Mouse (Mus musculus) neural tube, embryonic 11.5 days (tissue): ENCODE data around the gene Oas3. TPM values are rescaled to one million over a fixed set of nuclear protein-coding genes. Genes with fewer than 3 reads are reported as not detected.

ENCODE experiments used
- ATAC-seq: fragments of 200-750 bp; cut with Nextera tagmentation; 2 replicates; pipeline ENCODE4 v1.8.0; 2017; ENCODE audit warnings: moderate number of reproducible peaks, mild to moderate bottlenecking, moderate TSS enrichment, moderate library complexity; ENCODE audit not compliant: insufficient read depth, low FRiP score, low TSS enrichment
- DNase-seq: peaks from one replicate; pipeline ENCODE4 v3.0.0-alpha.2; 2015; ENCODE audit warnings: low spot score
- H3K27ac ChIP-seq: fragments of 300-500 bp; sonication (generic); 2 replicates; pipeline ENCODE4 v1.5.1; 2014; ENCODE audit warnings: low read depth, mild to moderate bottlenecking, low read length
- H3K27me3 ChIP-seq: fragments of 300-500 bp; sonication (generic); 2 replicates; pipeline ENCODE4 v1.6.1; 2014; ENCODE audit warnings: mild to moderate bottlenecking, low read length, mixed read lengths; ENCODE audit not compliant: control insufficient read depth, insufficient read depth
- H3K36me3 ChIP-seq: fragments of 300-500 bp; sonication (generic); 2 replicates; pipeline ENCODE4 v1.6.1; 2014; ENCODE audit warnings: mild to moderate bottlenecking, low read length, moderate library complexity, mixed read lengths; ENCODE audit not compliant: control insufficient read depth, insufficient read depth
- H3K4me1 ChIP-seq: fragments of 300-500 bp; sonication (generic); 2 replicates; pipeline ENCODE4 v1.6.1; 2014; ENCODE audit warnings: low read length, mixed read lengths; ENCODE audit not compliant: control insufficient read depth, insufficient read depth
- H3K4me2 ChIP-seq: fragments of 300-500 bp; sonication (generic); 2 replicates; pipeline ENCODE4 v1.6.1; 2014; ENCODE audit warnings: low read depth, mild to moderate bottlenecking, moderate library complexity
- H3K4me3 ChIP-seq: fragments of 300-500 bp; sonication (generic); 2 replicates; pipeline ENCODE4 v1.5.1; 2014; ENCODE audit warnings: low read depth, low read length
- H3K9ac ChIP-seq: fragments of 300-500 bp; sonication (generic); 2 replicates; pipeline ENCODE4 v1.6.1; 2014; ENCODE audit warnings: mild to moderate bottlenecking, low read length
- H3K9me3 ChIP-seq: fragments of 300-500 bp; sonication (generic); 2 replicates; pipeline ENCODE4 v1.6.1; 2016; ENCODE audit warnings: low read length; ENCODE audit not compliant: control insufficient read depth
- WGBS: fragments of 180-500 bp; shearing (Covaris S2); extraction: QIAGEN DNeasy Blood & Tissue Kit; methylation state at CpG from one replicate; pipeline ENCODE4 v1.1.7; 2014; 5-methylcytosine and 5-hydroxymethylcytosine counted together
- polyA plus RNA-seq: library from polyadenylated mRNA; unstranded; fragments of >200 nt; fragmentation: Nextera tagmentation; extraction: Ambion mirVana; gene quantifications from 2 replicates; pipeline ENCODE4 v1.2.1, GENCODE M21; 2014

Oas3 gene
- polyA plus RNA-seq, 1 experiment from 2014 or later = not detected

DNA sequence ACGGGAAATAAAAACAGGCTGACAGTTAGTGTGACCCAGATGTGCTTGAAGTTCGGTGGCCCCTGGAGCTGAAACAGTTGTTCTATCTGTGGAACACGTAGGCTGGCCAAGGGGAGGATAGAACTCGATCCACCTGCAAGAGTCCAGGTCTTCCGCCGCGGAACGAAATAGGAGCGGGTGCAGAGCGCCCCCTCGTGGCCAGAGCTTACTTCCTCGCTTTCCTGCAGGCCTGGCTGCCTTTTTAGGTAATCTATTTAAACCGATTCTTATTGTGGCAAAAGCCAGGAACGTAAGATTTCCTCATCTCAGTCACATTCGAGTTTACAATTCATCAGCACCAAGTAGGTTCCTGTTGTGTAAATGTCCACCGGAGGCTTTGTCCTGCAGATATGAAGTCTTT is 63.1 kb downstream of the Oas3 start:
- H3K27me3 ChIP-seq = peaks cover 42% of the 10 kb centered on the region
- peak; percentile 82 for DNase-seq

DNA sequence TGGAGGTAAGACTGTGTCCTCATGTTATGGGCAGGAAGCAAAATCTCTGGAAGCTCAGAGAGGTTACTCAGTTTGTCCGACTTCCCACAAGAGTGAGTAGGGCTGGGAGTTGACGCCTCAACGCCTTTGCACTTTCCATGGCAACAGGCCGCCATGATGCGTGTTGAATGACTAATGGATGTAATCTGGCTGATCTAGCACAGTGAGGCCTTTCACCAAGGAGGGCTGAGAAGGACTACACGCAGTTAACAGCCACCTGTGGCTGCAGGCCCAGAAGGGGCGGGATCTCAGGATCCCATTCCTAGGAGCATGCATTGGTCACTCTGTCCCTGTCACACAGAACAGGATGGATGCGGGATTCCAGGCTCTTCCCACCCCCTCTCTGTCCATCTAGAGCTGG is 64.7 kb downstream of the Oas3 start:
- H3K27me3 ChIP-seq = peaks cover 47% of the 10 kb centered on the region
- ATAC-seq (no peak), DNase-seq (no peak)
- H3K4me1 ChIP-seq = peaks cover 18% of the 10 kb centered on the region
- no peak overlapping the region for H3K9ac ChIP-seq
- H3K27ac ChIP-seq = no peak overlapping the region
- no peaks in the 10 kb centered on the region for H3K36me3 ChIP-seq
- H3K4me3 ChIP-seq = no peak overlapping the region
- 65% methylated on average over 8 of the region's 8 CpGs for WGBS
- no peaks in the 10 kb centered on the region for H3K9me3 ChIP-seq
- no peak overlapping the region for H3K4me2 ChIP-seq

More for the DNA sequence above, 63.1 kb downstream of the Oas3 start:
- peaks cover 18% of the 10 kb centered on the region for H3K4me1 ChIP-seq
- no peak overlapping the region for H3K9ac ChIP-seq
- no peak overlapping the region for H3K4me2 ChIP-seq
- ATAC-seq = no peak
- no peak overlapping the region for H3K4me3 ChIP-seq
- H3K36me3 ChIP-seq = no peaks in the 10 kb centered on the region
- no peaks in the 10 kb centered on the region for H3K9me3 ChIP-seq
- 3% methylated on average over 16 of the region's 16 CpGs for WGBS
- no peak overlapping the region for H3K27ac ChIP-seq

DNA sequence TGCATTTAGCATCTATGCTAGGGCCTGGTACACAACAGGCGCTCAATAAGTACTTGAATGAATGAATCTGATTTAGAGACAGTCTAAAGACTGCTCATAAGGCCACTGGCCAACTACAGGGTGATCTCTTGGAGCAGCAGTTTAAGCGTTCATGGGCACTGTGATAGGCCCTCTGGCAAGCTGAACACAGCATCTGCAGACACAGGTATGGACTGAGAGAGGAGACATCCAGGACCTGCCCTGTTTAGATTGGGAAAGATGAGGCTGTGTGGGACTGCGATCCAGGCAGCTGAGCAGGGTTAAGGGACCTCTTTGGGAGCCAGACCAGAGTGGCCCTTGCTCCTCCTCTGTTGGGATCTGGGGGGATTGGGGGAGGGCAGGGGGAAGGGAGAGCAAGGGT is 65.6 kb downstream of the Oas3 start, which contains the start of gene Dtx1:
Gene Dtx1 (minus strand): TSS at position 101 of the 400 bp plus-strand sequence.
- H3K9me3 ChIP-seq = no peaks in the 10 kb centered on the region
- no peaks in the 10 kb centered on the region for H3K36me3 ChIP-seq
- peak within 1 kb of the TSS; percentile 71 for H3K4me2 ChIP-seq
- ATAC-seq = no peak
- peak within 1 kb of the TSS; percentile 7; the same call in 1 of the 2 replicates for H3K27ac ChIP-seq
- H3K4me1 ChIP-seq = peaks cover 18% of the 10 kb centered on the region
- H3K4me3 ChIP-seq = peak within 1 kb of the TSS; percentile 46
- H3K27me3 ChIP-seq = peaks cover 49% of the 10 kb centered on the region
- no peak for DNase-seq
- peak within 1 kb of the TSS; percentile 64 for H3K9ac ChIP-seq
- WGBS = 42% methylated on average over 3 of the region's 3 CpGs

DNA sequence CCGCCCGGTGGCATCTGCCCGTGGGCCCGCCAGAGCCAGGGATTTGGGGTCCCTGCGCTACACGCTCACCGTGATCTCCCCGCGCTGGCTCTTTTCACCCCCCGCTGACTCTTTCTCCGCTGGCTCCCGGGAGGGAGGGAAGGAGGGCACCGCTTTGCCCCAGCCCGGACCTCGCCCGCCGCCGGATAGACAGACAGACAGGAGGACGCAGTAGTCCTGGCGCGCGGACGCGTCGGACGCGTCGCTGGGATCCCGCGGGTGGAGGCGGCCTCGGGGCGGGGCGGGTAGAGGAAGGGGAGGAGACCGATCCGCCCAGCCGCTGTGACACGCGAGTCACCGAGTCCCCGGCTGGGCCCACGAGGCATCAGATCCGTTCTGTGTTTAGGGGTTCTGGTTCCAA is 66.0 kb downstream of the Oas3 start:
- Histone ChIP-seq H3K4me2 (peak overlapping the region; percentile 71), H3K9me3 (no peaks in the 10 kb centered on the region), H3K9ac (peak overlapping the region; percentile 64), H3K36me3 (no peaks in the 10 kb centered on the region), H3K27ac (no peak overlapping the region), H3K27me3 (peaks cover 49% of the 10 kb centered on the region), H3K4me1 (peaks cover 23% of the 10 kb centered on the region), H3K4me3 (peak overlapping the region; percentile 46)
- DNase-seq = no peak
- ATAC-seq = no peak
- under 1% methylated on average over 37 of the region's 43 CpGs for WGBS

DNA sequence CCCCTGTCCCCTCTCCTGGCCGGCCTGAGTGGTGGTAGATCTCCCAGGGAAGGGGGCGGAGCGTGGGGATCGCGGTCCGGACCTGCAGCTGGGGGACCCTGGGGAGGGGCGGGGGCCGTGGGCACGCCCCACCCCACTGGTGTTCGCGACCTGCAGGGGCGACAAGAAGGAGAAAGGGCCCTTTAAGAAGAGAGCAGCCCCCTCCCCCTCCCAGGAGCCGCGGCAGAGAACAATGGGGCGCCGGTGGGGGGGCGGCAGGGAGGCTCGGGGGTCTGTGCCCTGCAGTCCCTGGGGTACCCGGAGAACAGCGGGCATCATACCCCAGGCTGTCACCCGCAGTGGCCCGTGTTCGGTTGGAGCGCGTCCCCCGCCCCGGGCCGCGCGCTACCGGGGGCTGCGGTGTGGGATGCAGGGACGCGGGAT is 66.6 kb downstream of the Oas3 start:
- Histone ChIP-seq H3K9ac (peak overlapping the region; percentile 64), H3K27ac (peak overlapping the region; percentile 7; the same call in 1 of the 2 replicates), H3K4me3 (peak overlapping the region; percentile 46), H3K36me3 (no peaks in the 10 kb centered on the region), H3K9me3 (no peaks in the 10 kb centered on the region), H3K4me1 (peaks cover 24% of the 10 kb centered on the region), H3K27me3 (peaks cover 51% of the 10 kb centered on the region), H3K4me2 (peak overlapping the region; percentile 71)
- ATAC-seq (no peak), DNase-seq (no peak)
- 2% methylated on average over 30 of the region's 34 CpGs for WGBS

DNA sequence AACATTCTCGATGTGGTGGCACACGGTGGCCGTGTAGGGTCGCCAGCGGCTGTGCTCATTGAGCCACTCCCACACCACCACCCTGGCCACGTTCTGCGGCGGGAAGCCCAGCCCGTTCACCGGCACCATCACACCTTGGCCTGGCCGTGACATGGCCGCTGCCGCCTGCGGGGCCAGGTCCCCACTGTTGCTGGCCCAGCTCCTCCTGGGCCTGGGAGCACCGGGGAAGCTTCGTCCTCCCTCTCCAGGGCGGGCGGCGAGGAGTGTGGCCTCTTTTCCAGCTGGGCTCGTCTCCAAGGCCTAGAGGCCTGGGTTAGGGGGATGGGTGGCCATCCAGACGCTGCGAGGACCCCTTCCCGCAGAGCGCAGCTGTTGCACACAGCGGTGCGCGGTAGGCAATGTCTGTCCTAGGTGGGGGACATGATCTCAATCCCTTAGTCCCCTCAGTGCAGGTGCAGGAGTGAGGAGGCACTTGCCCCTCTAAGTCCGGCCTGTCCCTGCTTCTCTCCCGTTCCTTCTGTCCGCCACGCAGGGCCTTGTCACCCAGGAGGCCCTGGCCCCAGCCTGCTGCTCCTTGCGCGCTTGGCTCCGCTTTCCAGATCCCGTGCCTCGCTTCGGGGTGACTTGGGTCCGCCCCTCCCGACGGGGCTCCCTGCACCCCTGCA is 67.2 kb downstream of the Oas3 start:
- 4% methylated on average over 37 of the region's 40 CpGs for WGBS
- ATAC-seq (no peak), DNase-seq (peak; percentile 55)
- Histone ChIP-seq H3K27ac (peak overlapping the region; percentile 7; the same call in 1 of the 2 replicates), H3K27me3 (peaks cover 52% of the 10 kb centered on the region), H3K9ac (peak overlapping the region; percentile 64), H3K4me2 (peak overlapping the region; percentile 71), H3K36me3 (no peaks in the 10 kb centered on the region), H3K4me1 (peaks cover 24% of the 10 kb centered on the region), H3K9me3 (no peaks in the 10 kb centered on the region), H3K4me3 (peak overlapping the region; percentile 46)

DNA sequence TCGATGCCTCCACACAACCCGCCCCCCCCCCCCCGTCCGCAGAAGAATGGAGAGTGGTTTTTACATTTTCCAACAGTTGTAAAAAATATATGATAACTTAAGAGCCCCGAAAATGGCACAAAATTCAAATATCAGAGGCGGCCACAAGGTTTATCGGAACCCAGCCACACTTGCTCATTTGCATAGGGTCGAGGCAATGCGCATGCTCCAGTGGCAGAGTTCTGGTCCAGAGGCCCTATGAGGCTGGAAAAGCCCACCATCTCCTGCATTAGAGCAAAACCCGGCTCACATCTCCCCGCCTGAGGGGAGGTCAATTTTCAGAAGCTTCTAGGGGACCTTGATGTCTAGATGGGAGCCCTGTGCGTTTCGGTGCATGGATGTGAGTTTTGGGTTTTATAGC is 70.5 kb downstream of the Oas3 start:
- Histone ChIP-seq H3K27me3 (peaks cover 37% of the 10 kb centered on the region), H3K4me1 (peaks cover 24% of the 10 kb centered on the region)
- 46% methylated on average over 13 of the region's 13 CpGs for WGBS

DNA sequence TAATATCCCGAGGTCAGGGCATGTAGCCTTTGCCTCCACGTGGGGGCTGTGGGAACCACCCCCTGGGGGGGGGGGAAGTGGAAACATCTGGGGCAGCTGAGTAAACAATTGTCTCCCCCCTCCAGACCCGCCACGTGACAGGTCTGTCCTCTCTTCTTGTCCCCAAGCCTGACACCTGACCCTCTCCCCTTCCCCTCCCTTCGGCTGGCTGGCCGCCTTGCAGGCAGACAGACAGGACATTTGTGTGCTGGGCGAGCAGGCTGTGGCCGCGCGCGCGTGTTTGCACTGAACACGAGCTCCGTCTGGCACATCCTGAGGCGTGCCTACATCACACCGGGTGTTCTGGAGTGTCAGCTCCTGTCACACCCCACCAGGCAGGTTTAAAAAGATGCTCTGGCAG is 70.9 kb downstream of the Oas3 start:
- Histone ChIP-seq H3K9ac (no peak overlapping the region; the same call in 1 of the 2 replicates), H3K9me3 (no peaks in the 10 kb centered on the region), H3K36me3 (no peaks in the 10 kb centered on the region), H3K4me2 (peak overlapping the region; percentile 44), H3K4me3 (peak overlapping the region; percentile 12), H3K27ac (no peak overlapping the region), H3K27me3 (peaks cover 32% of the 10 kb centered on the region), H3K4me1 (peaks cover 24% of the 10 kb centered on the region)
- WGBS = 10% methylated on average over 16 of the region's 16 CpGs
- ATAC-seq (no peak), DNase-seq (peak; percentile 56)

More for the DNA sequence above, 70.5 kb downstream of the Oas3 start:
- DNase-seq = no peak
- H3K9ac ChIP-seq = no peak overlapping the region
- ATAC-seq = no peak
- H3K36me3 ChIP-seq = no peaks in the 10 kb centered on the region
- no peaks in the 10 kb centered on the region for H3K9me3 ChIP-seq
- H3K27ac ChIP-seq = no peak overlapping the region
- peak overlapping the region; percentile 44 for H3K4me2 ChIP-seq
- peak overlapping the region; percentile 12 for H3K4me3 ChIP-seq

DNA sequence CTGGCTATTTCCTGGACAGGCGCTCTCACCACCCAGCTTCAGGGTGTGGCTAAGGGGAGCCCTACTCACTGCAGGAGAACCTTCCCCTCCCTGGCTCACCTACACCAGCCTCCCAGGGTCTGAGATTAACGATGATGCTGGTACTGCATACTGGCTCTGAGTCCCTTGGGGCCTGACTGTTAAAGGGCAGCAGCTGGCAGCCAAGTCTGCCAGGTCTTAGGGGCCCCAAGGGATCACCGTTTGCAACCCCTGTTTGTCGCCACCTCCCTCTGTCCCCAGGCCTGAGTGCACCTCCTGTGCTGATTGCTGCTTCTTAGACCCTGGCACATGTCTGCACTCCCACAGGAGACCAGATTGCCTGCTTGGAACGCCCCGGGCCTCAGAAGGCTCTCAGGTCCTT is 73.0 kb downstream of the Oas3 start:
- no peak for DNase-seq
- H3K27me3 ChIP-seq = peaks cover 18% of the 10 kb centered on the region
- no peaks in the 10 kb centered on the region for H3K9me3 ChIP-seq
- WGBS = 55% methylated on average over 6 of the region's 6 CpGs
- no peak overlapping the region for H3K9ac ChIP-seq
- peaks cover 6% of the 10 kb centered on the region; the same call in 1 of the 2 replicates for H3K4me1 ChIP-seq
- no peak for ATAC-seq
- no peaks in the 10 kb centered on the region for H3K36me3 ChIP-seq
- no peak overlapping the region for H3K4me2 ChIP-seq
- no peak overlapping the region for H3K4me3 ChIP-seq
- H3K27ac ChIP-seq = no peak overlapping the region
